ENCODE assay signal across 9 mouse cellular contexts in genomic region chr9:31405217-31405616, GRCm38 (mm10). TPM values are rescaled to one million over a fixed set of nuclear protein-coding genes. Genes with fewer than 3 reads are reported as not detected.
A peak's percentile ranks its signal among the peaks of the same experiment; 100 is the strongest.
DNase-seq lines count a peak whose midpoint lies in the region; ATAC-seq lines count a peak whose summit lies in the region.
"Had no signal": no experiment of that assay in that cellular context is flagged by ENCODE, and none has a peak within 500 bp of the region (broad histone marks: within the 10 kb centered on the region; RNA-seq: fewer than 3 reads in every experiment).

No protein-coding gene starts in this region.

- peaks cover 92% of the 10 kb centered on the region for H3K36me3 ChIP-seq in forebrain, embryonic 10.5 days (replicated peaks)
- H3K36me3 ChIP-seq in forebrain, embryonic 16.5 days (ENCODE audit: control insufficient read depth, insufficient read depth) = peaks cover 68% of the 10 kb centered on the region
- peaks cover 19% of the 10 kb centered on the region for H3K36me3 ChIP-seq in embryonic facial prominence, embryonic 11.5 days (replicated peaks; ENCODE audit: control insufficient read depth, insufficient read depth, low read depth, low read length)

- DNase-seq in forebrain, embryonic 10.5 days (ENCODE audit: extremely low spot score, low spot score) = peak; percentile 21
- DNase-seq in spleen, postnatal 4 days (ENCODE audit: low spot score in 2 of 2) = peak; percentile 23 to 74
- DNase-seq in spleen, postnatal 36 days (ENCODE audit: low spot score in 2 of 2) = no peak
- peak; percentile 33 for DNase-seq in embryonic facial prominence, embryonic 11.5 days (ENCODE audit: low spot score)
- DNase-seq in lung, postnatal 14 days = peak; percentile 20
- no peak for DNase-seq in ovary, postnatal 10 days (ENCODE audit: low spot score)

- H3K4me3 ChIP-seq in forebrain, embryonic 10.5 days = no peak overlapping the region
- H3K4me3 ChIP-seq in forebrain, embryonic 16.5 days (replicated peaks; ENCODE audit: low read length) = no peak overlapping the region
- H3K4me3 ChIP-seq in embryonic facial prominence, embryonic 11.5 days (ENCODE audit: low read depth, low read length) = no peak overlapping the region
- H3K4me3 ChIP-seq: myocyte had no signal

- H3K9ac ChIP-seq in forebrain, embryonic 16.5 days (replicated peaks; ENCODE audit: low read depth, low read length) = no peak overlapping the region
- no peak overlapping the region for H3K9ac ChIP-seq in embryonic facial prominence, embryonic 11.5 days (replicated peaks; ENCODE audit: low read length)

- H3K4me2 ChIP-seq in forebrain, embryonic 16.5 days (ENCODE audit: low read length) = no peak overlapping the region
- H3K4me2 ChIP-seq in embryonic facial prominence, embryonic 11.5 days (ENCODE audit: low read depth, low read length) = no peak overlapping the region

- no peak overlapping the region for H3K27ac ChIP-seq in forebrain, embryonic 10.5 days
- no peak overlapping the region for H3K27ac ChIP-seq in forebrain, embryonic 16.5 days (ENCODE audit: low read length)
- no peak overlapping the region for H3K27ac ChIP-seq in embryonic facial prominence, embryonic 11.5 days (replicated peaks; ENCODE audit: low read depth, low read length)

- H3K4me1 ChIP-seq in forebrain, embryonic 10.5 days = no peaks in the 10 kb centered on the region
- H3K4me1 ChIP-seq in forebrain, embryonic 16.5 days (replicated peaks; ENCODE audit: control insufficient read depth, insufficient read depth, low read length) = no peaks in the 10 kb centered on the region
- H3K4me1 ChIP-seq in embryonic facial prominence, embryonic 11.5 days (ENCODE audit: control insufficient read depth, insufficient read depth, low read length) = no peaks in the 10 kb centered on the region

- H3K27me3 ChIP-seq in forebrain, embryonic 10.5 days (ENCODE audit: poor library complexity, severe bottlenecking) = no peaks in the 10 kb centered on the region
- no peaks in the 10 kb centered on the region for H3K27me3 ChIP-seq in forebrain, embryonic 16.5 days (replicated peaks; ENCODE audit: control insufficient read depth, insufficient read depth, low read length)
- no peaks in the 10 kb centered on the region for H3K27me3 ChIP-seq in embryonic facial prominence, embryonic 11.5 days (ENCODE audit: control insufficient read depth, insufficient read depth, low read length)

- WGBS in forebrain, embryonic 10.5 days = 59% methylated on average over 6 of the region's 6 CpGs
- WGBS in forebrain, embryonic 16.5 days = 61% methylated on average over 6 of the region's 6 CpGs
- WGBS in embryonic facial prominence, embryonic 11.5 days = 59% methylated on average over 6 of the region's 6 CpGs

- ATAC-seq in forebrain, embryonic 16.5 days = no peak
- ATAC-seq in embryonic facial prominence, embryonic 11.5 days (replicated peaks; ENCODE audit: insufficient number of reproducible peaks, low FRiP score, low TSS enrichment, low read depth) = no peak
- no peak for ATAC-seq in activated CD4-positive, CD25-positive, alpha-beta regulatory T cell, adult 4 months

- no peaks in the 10 kb centered on the region for H3K9me3 ChIP-seq in forebrain, embryonic 10.5 days
- no peaks in the 10 kb centered on the region for H3K9me3 ChIP-seq in forebrain, embryonic 16.5 days (ENCODE audit: control insufficient read depth, low read length)
- no peaks in the 10 kb centered on the region for H3K9me3 ChIP-seq in embryonic facial prominence, embryonic 11.5 days (replicated peaks; ENCODE audit: control insufficient read depth, low read length)

RNA-seq across cellular contexts. Expression of gene Nfrkb, which starts 19.2 kb away (rescaled TPM):
- polyA plus RNA-seq in forebrain, embryonic 10.5 days (2016; fragmentation: Nextera tagmentation; extraction: Ambion mirVana) = 20.0 and 24.0 TPM in 2 replicates
- 29.0 and 31.9 TPM in 2 replicates for polyA plus RNA-seq in forebrain, embryonic 16.5 days (2015; fragmentation: Nextera tagmentation; extraction: Ambion mirVana)
- polyA plus RNA-seq in embryonic facial prominence, embryonic 11.5 days (2014; fragmentation: Nextera tagmentation; extraction: Ambion mirVana) = 17.1 and 20.4 TPM in 2 replicates
- 10 to 100 TPM; 26.8 to 32.0 TPM for polyA plus RNA-seq in activated CD4-positive, CD25-positive, alpha-beta regulatory T cell, adult 4 months (2017; shearing (Covaris generic))

RNA-seq across cellular contexts. Expression of gene Tmem45b, which starts 59.0 kb away (rescaled TPM):
- not detected in 2 replicates for polyA plus RNA-seq in forebrain, embryonic 10.5 days (2016; fragmentation: Nextera tagmentation; extraction: Ambion mirVana)
- 0.10 and 0.23 TPM in 2 replicates for polyA plus RNA-seq in forebrain, embryonic 16.5 days (2015; fragmentation: Nextera tagmentation; extraction: Ambion mirVana)
- polyA plus RNA-seq in embryonic facial prominence, embryonic 11.5 days (2014; fragmentation: Nextera tagmentation; extraction: Ambion mirVana) = 0.11 and 0.26 TPM in 2 replicates
- polyA plus RNA-seq in activated CD4-positive, CD25-positive, alpha-beta regulatory T cell, adult 4 months (2017; shearing (Covaris generic)) = not detected
- polyA plus RNA-seq: myocyte had no signal

Comparison
In these comparisons a context has a peak if more than half of its experiments do, and no peak if none do; other contexts are left out.
1. DNase-seq: peak in forebrain, embryonic 10.5 days (single experiment), spleen, postnatal 4 days (2 of 2), embryonic facial prominence, embryonic 11.5 days (single experiment) and lung, postnatal 14 days (single experiment); none in spleen, postnatal 36 days (0 of 2) and ovary, postnatal 10 days (single experiment).